Mouse (Mus musculus) CH12.LX (cell line): Measurements from ENCODE around the gene Exoc6. TPM values are rescaled to one million over a fixed set of nuclear protein-coding genes. Genes with fewer than 3 reads are reported as not detected.

Experiments
- DNase-seq: peaks from one replicate; pipeline ENCODE4 v3.0.0-alpha.2; 2013; ENCODE audit errors: extremely low read depth
- H3K27ac ChIP-seq: 2 replicates; pipeline ENCODE4 v1.5.1; 2012; ENCODE audit warnings: low read depth, mild to moderate bottlenecking, control low read depth, moderate library complexity; ENCODE audit not compliant: insufficient read depth
- H3K27me3 ChIP-seq: replicated peaks from 2 replicates; pipeline ENCODE3; 2012; ENCODE audit warnings: inconsistent platforms
- H3K36me3 ChIP-seq, 2 experiments: replicated peaks in 1 of 2; 2 replicates each; pipeline versions ENCODE3 to v1.6.1; 2012; ENCODE audit warnings: inconsistent platforms in 1 of 2, low read length in 1 of 2, mild to moderate bottlenecking in 1 of 2, mixed read lengths in 1 of 2, moderate library complexity in 1 of 2; ENCODE audit not compliant: control insufficient read depth in 1 of 2, insufficient read depth in 1 of 2
- H3K4me1 ChIP-seq, 2 experiments: 2 replicates each; pipeline ENCODE4 v1.6.1; 2012; ENCODE audit warnings: inconsistent platforms in 1 of 2, moderate library complexity in 1 of 2; ENCODE audit not compliant: insufficient read depth in 2 of 2, control insufficient read depth in 1 of 2
- H3K4me2 ChIP-seq: 2 replicates; pipeline ENCODE4 v1.6.1; 2012; ENCODE audit warnings: low read depth, mild to moderate bottlenecking, control low read depth; ENCODE audit not compliant: poor library complexity, insufficient read depth, severe bottlenecking
- H3K4me3 ChIP-seq, 3 experiments: fragments of 150-350 bp in 1 of 3; sonication (generic) in 1 of 3; replicated peaks in 1 of 3; 2 replicates each; pipeline versions ENCODE3 to v1.5.1; 2011 to 2012; ENCODE audit warnings: low read depth in 2 of 3, low read length in 2 of 3, mild to moderate bottlenecking in 2 of 3, moderate library complexity in 2 of 3, control low read depth in 1 of 3, improper control_type of control experiment in 1 of 3, inconsistent platforms in 1 of 3, mixed read lengths in 1 of 3; ENCODE audit not compliant: poor library complexity in 1 of 3
- H3K79me2 ChIP-seq: replicated peaks from 2 replicates; pipeline ENCODE4 v1.6.1; 2012; ENCODE audit warnings: mild to moderate bottlenecking, moderate library complexity; ENCODE audit not compliant: control insufficient read depth, poor library complexity, insufficient read depth, severe bottlenecking; ENCODE audit errors: extremely low read depth
- H3K9ac ChIP-seq: 2 replicates; pipeline ENCODE4 v1.6.1; 2012; ENCODE audit warnings: low read depth, mild to moderate bottlenecking, control low read depth, moderate library complexity; ENCODE audit not compliant: insufficient read depth
- H3K9me3 ChIP-seq: replicated peaks from 2 replicates; pipeline ENCODE3; 2012; ENCODE audit warnings: low read length, inconsistent platforms, mixed read lengths
- BHLHE40 ChIP-seq: IDR thresholded peaks from 2 replicates; pipeline ENCODE4 v1.6.1; 2011; ENCODE audit warnings: mild to moderate bottlenecking, low read depth, low read length, improper control_type of control experiment
- CTCF ChIP-seq, 2 experiments: IDR thresholded peaks in 1 of 2; conservative IDR thresholded peaks in 1 of 2; 2 replicates each; pipeline ENCODE4 v1.5.1; 2011 to 2012; ENCODE audit warnings: low read depth in 2 of 2, low read length in 2 of 2, improper control_type of control experiment in 1 of 2, inconsistent platforms in 1 of 2, mild to moderate bottlenecking in 1 of 2, moderate library complexity in 1 of 2
- ELF1 ChIP-seq: IDR thresholded peaks from 2 replicates; pipeline ENCODE4 v1.6.1; 2014; ENCODE audit warnings: low read depth, mild to moderate bottlenecking, inconsistent platforms, low read length, improper control_type of control experiment
- EP300 ChIP-seq: IDR thresholded peaks from 2 replicates; pipeline ENCODE4 v1.6.1; 2011; ENCODE audit warnings: low read length, improper control_type of control experiment
- ETS1 ChIP-seq: conservative IDR thresholded peaks from 2 replicates; pipeline ENCODE4 v1.6.1; 2012; ENCODE audit warnings: low read depth, mild to moderate bottlenecking, inconsistent platforms, low read length, improper control_type of control experiment, moderate library complexity
- JUND ChIP-seq: conservative IDR thresholded peaks from 2 replicates; pipeline ENCODE4 v1.6.1; 2011; ENCODE audit warnings: low read depth, low read length, improper control_type of control experiment
- MAX ChIP-seq: IDR thresholded peaks from 2 replicates; pipeline ENCODE4 v1.6.1; 2011; ENCODE audit warnings: low read length, improper control_type of control experiment
- MAZ ChIP-seq: IDR thresholded peaks from 2 replicates; pipeline ENCODE4 v1.6.1; 2012; ENCODE audit warnings: low read depth, mild to moderate bottlenecking, inconsistent platforms, low read length, improper control_type of control experiment, moderate library complexity
- MXI1 ChIP-seq: IDR thresholded peaks from 2 replicates; pipeline ENCODE4 v1.6.1; 2011; ENCODE audit warnings: mild to moderate bottlenecking, low read depth, low read length, improper control_type of control experiment
- MYC ChIP-seq: IDR thresholded peaks from 2 replicates; pipeline ENCODE4 v1.6.1; 2011; ENCODE audit warnings: low read depth, mild to moderate bottlenecking, improper control_type of control experiment, low read length
- NELFE ChIP-seq: IDR thresholded peaks from 2 replicates; pipeline ENCODE4 v1.6.1; 2011; ENCODE audit warnings: low read depth, low read length, improper control_type of control experiment
- POLR2A ChIP-seq: IDR thresholded peaks from 2 replicates; pipeline ENCODE4 v1.6.1; 2011; ENCODE audit warnings: low read depth, mild to moderate bottlenecking, improper control_type of control experiment, low read length
- UBTF ChIP-seq: IDR thresholded peaks from 2 replicates; pipeline ENCODE4 v1.6.1; 2012; ENCODE audit warnings: low read depth, mild to moderate bottlenecking, inconsistent platforms, low read length, improper control_type of control experiment, moderate library complexity
- USF1 ChIP-seq: IDR thresholded peaks from 2 replicates; pipeline ENCODE4 v1.6.1; 2014; ENCODE audit warnings: low read depth, mild to moderate bottlenecking, inconsistent platforms, low read length, improper control_type of control experiment
- USF2 ChIP-seq: conservative IDR thresholded peaks from 2 replicates; pipeline ENCODE4 v1.6.1; 2011; ENCODE audit warnings: low read depth, low read length, improper control_type of control experiment
- dilution Hi-C: fragments of 300-500 bp; cut with MboI; formaldehyde crosslinking; loops from 2 replicates; pipeline ENCODE4 v1.14.3; 2020; ENCODE audit warnings: low sequenced_read_pairs; ENCODE audit not compliant: extremely low pct_unique_long_range_greater_than_20kb, extremely low pct_ligation_motif_present
- in situ Hi-C: fragments of 300-500 bp; cut with MboI; formaldehyde crosslinking; loops from 3 replicates; pipeline ENCODE4 v1.14.3; 2019; ENCODE audit warnings: low sequenced_read_pairs, low pct_ligation_motif_present, low pct_unique_long_range_greater_than_20kb, mixed read lengths
- polyA plus RNA-seq: library from polyadenylated mRNA; unstranded; fragments of >175 nt; gene quantifications from 2 replicates; pipeline ENCODE4 v1.2.1, GENCODE M21; 2012; ENCODE audit warnings: low read depth; ENCODE audit not compliant: insufficient read length
- total RNA-seq, 2 experiments: library from RNA; depleted of rRNA; stranded (reverse); fragments of 300-350 nt in 1 of 2; fragments of >200 nt in 1 of 2; gene quantifications; 2 replicates each; pipeline ENCODE4 v1.2.3; 2012 to 2014

Gene Exoc6
- total and polyA plus RNA-seq, 3 experiments, result 8.0 to 18.5 (median 12.1) TPM

DNA sequence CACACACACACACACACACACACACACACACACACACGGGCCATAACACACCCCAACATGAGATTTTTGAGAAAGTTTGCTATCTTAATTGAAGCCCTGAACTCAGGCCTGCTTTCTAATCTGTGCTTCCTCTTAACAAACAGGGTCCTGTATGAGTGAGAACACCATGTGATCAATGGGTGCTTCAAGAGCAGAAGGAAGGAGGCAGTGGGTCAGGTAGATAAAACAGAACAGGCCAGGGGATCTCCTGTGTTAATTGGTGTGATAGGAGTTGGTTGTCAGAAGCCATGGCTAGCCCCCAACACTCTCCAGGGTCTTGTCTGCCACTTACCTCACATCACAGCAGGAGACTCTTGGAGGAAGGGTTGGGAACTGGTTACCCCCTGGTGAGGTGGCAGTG is 165.8 kb downstream of the Exoc6 start:
- dilution Hi-C loops (no loop called here), in situ Hi-C loops (loop anchor here (25.0 kb wide), 1 partner anchor 121 kb away; no protein-coding TSS in a partner anchor)
- TF ChIP-seq ETS1, result no peak
- TF ChIP-seq POLR2A, result no peak
- TF ChIP-seq USF2, result no peak
- no peak for TF ChIP-seq USF1
- TF ChIP-seq MAX, result no peak
- no peak for DNase-seq
- H3K27me3 ChIP-seq, result no peaks in the 10 kb centered on the region
- H3K9me3 ChIP-seq, result no peaks in the 10 kb centered on the region
- H3K4me3 ChIP-seq, result no peak overlapping the region
- H3K9ac ChIP-seq, result no peak overlapping the region
- H3K27ac ChIP-seq, result no peak overlapping the region
- peaks cover 8 to 28% of the 10 kb centered on the region in 2 experiments for H3K4me1 ChIP-seq
- no peaks in the 10 kb centered on the region for H3K79me2 ChIP-seq
- H3K36me3 ChIP-seq, result no peaks in the 10 kb centered on the region
- H3K4me2 ChIP-seq, result no peak overlapping the region

- in situ Hi-C loops, result loop anchor here (25.0 kb wide), 1 partner anchor 121 kb away; no protein-coding TSS in a partner anchor
- Histone ChIP-seq H3K4me1 (peaks cover 8 to 30% of the 10 kb centered on the region in 2 experiments), H3K79me2 (no peaks in the 10 kb centered on the region), H3K27ac (no peak overlapping the region), H3K4me2 (no peak overlapping the region), H3K36me3 (no peaks in the 10 kb centered on the region), H3K4me3 (no peak overlapping the region), H3K9ac (no peak overlapping the region), H3K9me3 (no peaks in the 10 kb centered on the region), H3K27me3 (no peaks in the 10 kb centered on the region)
- dilution Hi-C loops, result no loop called here
- TF ChIP-seq USF2, result no peak
- TF ChIP-seq MYC, result no peak
- TF ChIP-seq MAZ, result no peak
- no peak for TF ChIP-seq EP300
- no peak for TF ChIP-seq MXI1
- no peak for TF ChIP-seq ELF1
- TF ChIP-seq JUND, result no peak
- TF ChIP-seq CTCF (conservative IDR thresholded peaks at IDR 0.05 in 1 of 2, IDR thresholded peaks at IDR 0.05 in 1 of 2; ENCODE audit: low read depth in 2 of 2, low read length in 2 of 2), result no peak
- no peak for DNase-seq
Observed at GRCm38 (mm10) chr19:37716524-37717175, 166.4 kb downstream of the Exoc6 start.

- Histone ChIP-seq H3K4me1 (peaks cover 5 to 28% of the 10 kb centered on the region in 2 experiments), H3K36me3 (no peaks in the 10 kb centered on the region), H3K4me2 (no peak overlapping the region), H3K9me3 (no peaks in the 10 kb centered on the region), H3K79me2 (no peaks in the 10 kb centered on the region), H3K9ac (no peak overlapping the region), H3K27me3 (no peaks in the 10 kb centered on the region), H3K4me3 (no peak overlapping the region), H3K27ac (no peak overlapping the region)
- no peak for TF ChIP-seq NELFE
- TF ChIP-seq JUND, result no peak
- no peak for TF ChIP-seq ETS1
- TF ChIP-seq UBTF, result no peak
- TF ChIP-seq BHLHE40, result no peak
- no peak for DNase-seq
- dilution Hi-C loops (no loop called here), in situ Hi-C loops (loop anchor here (25.0 kb wide), 1 partner anchor 118 kb away; no protein-coding TSS in a partner anchor)
Observed at GRCm38 (mm10) chr19:37719166-37719565, 168.9 kb downstream of the Exoc6 start.
